Mouse (Mus musculus): Measurements from ENCODE around the gene Abca9.

Gene Abca9

DNA sequence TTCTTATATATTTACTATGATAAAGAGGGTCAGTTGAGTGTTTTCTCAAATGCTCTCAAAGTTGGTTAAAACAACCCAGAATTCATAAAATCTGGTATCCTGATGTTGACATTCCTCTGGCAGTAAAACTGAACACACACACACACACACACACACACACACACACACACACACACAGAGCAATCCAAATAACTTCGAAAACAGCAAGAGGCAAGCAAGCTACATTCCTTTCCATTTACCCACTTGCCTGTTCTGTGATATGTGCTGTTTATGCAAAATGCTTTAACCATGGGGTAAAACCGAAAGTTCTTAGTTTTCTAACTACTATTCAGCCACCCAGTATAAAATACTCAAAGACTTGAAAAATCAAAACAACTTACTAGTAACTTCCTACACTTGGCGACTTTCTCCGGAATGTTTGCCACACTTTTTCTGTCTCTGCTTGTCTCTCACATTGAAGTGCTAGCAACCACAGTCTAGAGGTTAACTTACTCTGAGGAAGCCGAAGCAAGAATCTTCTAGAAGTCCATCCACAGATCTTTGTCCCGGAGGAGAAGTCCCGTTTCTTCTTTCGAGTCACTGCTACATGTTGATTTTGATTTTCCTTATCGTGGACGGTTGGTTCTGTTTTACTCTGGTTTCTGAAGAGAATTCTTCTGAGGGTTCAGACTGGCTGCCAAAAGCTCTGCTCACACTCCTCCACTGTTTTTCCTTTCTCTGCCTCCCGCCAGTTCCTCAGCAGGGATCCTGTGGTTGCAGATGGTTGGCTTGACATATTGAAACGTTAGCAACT, at the start of gene Abca9:
TSS of gene Abca9 (minus strand) at position 738 of the 793 bp plus-strand sequence.
- DNase-seq (ENCODE audit: low spot score): peak; percentile 17

DNA sequence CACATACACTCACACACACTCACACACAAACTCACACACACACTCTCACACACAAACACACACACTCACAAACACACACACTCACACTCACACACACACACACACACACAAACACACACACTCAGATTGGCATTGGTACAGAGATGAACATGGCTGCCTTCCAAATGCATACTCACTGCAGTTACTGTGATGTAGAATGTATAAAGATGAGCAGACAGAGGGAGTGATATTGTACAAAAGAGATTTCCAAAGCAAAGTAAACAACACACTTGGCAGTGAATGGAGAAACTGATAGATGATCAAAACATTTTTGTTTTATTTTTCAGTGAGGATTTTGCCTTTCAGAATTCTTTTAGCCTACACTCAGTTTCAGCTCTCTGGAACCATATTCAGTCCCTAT, 49.1 kb upstream of the Abca9 start:
- no peak for DNase-seq (ENCODE audit: low spot score)

DNA sequence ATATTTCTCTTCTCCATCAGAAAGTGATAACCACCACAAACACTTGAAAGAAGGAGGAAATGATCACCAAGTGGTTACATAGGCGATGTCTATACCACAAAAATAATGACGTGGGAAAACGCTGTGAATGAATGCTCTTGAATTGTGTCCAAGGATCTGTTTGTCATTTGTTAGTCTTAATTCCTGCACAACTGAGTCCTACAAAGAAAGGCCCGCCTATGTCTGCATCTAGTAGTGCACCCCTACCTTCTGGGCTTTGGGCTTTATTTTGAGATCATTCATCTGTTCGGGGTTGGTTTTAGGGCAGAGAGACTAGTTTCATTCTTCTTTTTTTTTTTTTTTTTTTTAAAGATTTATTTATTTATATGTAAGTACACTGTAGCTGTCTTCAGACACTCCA, 35.9 kb upstream of the Abca9 start:
- no peak for DNase-seq (ENCODE audit: low spot score)

DNA sequence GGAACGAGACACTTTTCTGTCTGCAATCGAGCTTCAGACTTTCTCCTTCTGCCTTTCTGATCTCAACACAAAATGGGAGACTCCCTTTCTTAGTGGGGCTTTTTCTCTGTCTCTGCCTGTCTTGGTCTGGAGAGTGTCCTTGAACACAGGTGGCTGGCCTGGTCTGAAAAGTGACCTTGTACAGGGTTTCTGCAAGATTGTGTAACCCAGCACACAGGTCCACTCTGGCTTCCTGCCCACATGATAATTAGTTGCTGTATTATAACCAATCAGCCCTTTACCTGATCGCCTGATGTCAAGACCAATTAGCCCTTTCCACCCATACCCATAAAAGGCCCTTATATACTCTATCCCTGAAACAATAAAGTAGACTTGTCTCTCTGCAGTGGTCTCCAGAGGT, 30.9 kb upstream of the Abca9 start:
- no peak for DNase-seq (ENCODE audit: low spot score)

DNA sequence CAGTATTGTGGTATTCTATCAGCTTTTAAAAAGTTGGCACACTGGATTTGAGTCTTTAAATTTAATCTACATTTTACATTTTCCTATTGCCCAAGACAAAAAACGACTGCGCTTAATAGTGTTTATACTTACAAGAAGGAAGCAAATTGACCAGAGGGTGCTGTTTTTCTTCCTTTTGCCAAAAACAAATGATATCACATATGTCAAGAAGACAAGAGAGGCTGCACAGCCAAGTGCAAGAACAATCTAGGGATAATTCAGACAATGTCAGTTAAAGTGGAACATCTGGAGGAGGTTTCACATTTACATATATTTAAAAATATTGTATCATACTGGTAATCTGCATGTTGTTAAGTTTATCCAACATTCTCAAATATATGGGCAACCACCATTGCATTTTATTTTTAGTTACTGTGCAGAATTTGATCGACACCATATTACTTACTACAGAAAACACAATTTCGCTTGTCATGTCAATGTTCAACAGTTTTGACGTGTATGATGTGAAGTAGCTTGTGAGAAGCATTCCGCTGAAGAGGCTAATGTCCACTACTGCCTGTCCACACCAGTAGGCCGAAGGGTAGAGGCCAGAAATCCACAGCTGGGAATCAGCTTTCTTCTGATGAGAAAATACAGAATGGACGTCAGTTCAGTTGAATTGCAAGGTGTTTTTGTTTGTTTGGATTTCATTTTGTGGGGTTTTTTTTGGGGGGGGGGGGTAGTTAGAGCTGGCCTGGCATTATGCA, 28.7 kb upstream of the Abca9 start:
- no peak for DNase-seq (ENCODE audit: low spot score)

DNA sequence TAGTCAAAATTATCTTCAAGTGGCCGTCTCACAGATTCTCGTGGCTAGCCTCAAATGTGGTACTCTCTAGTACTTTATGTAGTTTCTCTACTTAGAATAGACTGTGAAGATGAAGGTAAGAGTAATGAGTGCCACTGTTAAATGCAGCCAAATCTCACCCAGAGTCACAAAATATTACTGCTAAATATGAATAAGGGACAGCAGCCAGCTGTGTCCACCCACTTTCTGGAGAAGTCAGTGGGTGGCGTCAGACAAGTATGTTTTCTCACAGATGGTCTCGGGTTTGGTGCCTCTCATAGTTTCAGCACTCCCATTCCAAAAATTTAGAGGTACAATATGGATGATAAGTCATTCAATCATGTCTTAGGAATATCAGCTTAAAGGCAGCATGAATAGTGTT, 27.3 kb upstream of the Abca9 start:
- DNase-seq (ENCODE audit: low spot score): no peak

DNA sequence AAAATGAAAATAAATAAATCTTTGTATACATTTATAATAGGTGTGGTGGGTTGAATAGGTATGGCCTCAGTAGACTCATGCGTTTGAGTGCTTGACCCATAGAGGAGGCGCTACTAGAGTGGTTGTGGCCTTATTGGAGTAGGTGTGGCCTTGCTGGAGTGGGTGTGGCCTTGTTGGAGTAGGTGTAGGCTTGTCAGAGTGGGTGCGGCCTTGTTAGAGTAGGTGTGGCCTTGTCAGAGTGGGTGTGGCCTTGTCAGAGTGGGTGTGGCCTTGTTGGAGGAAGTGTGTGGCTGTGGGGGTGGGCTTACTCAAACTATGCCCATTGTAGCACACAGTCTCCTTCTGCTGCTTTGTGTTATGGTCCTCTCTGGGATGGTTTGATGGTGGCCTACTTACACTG, 3.2 kb upstream of the Abca9 start:
- no peak for DNase-seq (ENCODE audit: low spot score)

DNA sequence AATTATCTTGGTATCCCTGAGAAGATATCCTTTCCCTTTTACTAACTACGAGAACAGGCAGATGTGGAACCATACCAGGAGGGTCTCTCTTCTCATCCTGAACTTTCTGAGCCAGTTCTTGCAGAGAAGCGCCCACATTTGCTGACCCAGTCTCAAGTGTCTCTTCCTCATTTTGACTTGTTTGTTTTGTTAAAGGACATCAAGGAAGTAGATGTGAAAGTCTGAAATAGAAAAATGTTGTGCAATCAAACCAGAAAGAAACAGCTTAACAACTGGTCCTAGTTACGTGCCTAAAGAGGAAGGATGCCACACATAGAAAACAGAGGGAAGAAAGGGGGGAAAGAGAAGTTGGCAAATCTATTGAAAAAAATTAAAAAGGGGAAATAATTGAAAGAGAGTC, 2.2 kb downstream of the Abca9 start:
- no peak for DNase-seq (ENCODE audit: low spot score)

DNA sequence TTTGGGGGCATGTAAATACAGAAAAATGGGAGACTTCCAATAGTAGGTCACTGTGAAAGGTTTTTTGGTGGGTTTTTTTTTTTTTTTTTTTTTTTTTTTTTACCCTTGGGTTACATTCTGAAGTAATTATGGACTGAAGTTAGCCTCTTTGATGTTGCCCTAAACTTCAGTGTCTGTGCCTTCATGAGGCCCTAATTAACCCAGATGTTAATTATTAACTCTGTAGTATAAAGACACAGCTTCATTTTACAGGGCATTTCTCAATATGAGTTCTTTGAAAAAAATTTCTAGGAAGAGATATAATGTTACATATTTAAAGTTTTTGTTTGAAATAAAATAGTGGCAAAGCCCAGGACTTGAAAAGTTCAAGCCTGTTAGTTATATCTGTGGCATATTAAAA, 2.6 kb downstream of the Abca9 start:
- DNase-seq (ENCODE audit: low spot score): no peak

DNA sequence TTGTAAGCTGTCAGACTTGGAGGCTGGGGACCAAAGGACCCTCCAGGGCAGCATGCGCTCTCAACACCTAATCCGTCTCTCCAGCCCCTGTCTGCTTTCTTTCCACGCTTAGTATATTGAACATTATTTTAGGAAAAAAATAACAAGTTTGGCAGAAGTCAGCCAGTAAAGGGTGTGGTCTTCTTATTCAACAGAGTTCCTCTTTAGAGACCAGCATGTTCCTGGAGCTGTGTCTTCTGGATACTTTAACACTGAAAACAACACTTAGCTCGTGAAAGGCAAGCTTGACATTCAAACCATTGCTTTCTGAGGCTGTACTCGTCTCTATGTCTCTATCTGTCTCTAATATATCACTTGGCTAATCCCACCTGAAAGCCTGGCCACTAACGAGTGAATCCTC, 10.9 kb downstream of the Abca9 start:
- no peak for DNase-seq (ENCODE audit: low spot score)

DNA sequence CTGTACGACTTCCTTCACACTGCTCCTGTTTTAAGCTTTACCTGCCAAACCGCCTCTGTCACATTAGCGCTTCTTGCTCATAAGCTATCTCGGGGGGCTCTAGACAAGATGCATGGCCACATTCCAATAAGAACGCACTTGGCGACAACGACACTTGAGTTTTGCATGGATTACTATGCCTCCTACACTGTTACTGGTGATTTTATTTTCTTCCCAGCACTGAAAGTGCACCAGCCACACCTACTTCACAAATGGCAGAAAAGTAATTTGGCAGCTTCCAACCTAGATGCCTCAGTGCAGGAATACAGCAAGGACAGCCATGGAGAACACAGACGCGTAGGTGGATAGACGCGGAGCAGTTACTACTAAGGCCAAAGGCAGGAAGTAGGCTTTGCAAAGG, 12.0 kb downstream of the Abca9 start:
- DNase-seq (ENCODE audit: low spot score): no peak

DNA sequence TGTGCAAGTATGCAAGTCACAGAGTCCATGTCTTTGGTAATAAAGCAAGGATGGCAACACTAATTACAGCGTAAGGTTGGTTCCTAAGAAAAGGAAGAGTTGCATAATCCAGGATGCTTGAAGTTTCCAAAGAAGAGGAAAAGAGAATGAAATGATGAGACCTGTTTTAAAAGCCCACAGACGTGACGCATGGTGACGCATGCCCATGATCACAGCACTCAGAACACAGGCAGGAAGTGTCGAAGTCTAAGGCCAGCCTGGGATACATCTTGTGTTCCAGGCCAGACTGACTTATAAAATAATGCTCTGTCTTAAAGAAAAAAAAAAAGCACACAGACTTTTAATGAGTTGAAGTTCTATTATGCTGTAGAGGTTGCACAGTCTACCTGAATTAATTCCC, 20.4 kb downstream of the Abca9 start:
- no peak for DNase-seq (ENCODE audit: low spot score)

DNA sequence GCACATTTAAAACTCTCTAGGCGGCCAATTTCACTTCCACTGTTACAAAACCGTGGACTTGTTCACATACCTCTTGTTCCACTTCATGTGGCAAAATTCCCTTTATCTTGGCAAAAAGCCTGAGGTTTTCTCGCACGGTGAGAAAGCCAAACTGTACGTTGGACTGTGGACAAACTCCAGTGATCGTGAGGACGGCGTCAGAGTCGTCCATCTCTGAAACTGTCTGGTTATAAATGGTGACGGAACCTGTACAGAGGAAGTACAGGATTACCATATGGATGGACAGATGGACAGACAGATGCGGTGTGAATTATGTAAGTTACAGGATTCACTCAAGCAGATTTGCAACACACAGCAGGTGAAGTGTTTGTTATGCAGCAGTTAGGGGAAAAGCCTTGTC, 22.6 kb downstream of the Abca9 start:
- DNase-seq (ENCODE audit: low spot score): no peak

DNA sequence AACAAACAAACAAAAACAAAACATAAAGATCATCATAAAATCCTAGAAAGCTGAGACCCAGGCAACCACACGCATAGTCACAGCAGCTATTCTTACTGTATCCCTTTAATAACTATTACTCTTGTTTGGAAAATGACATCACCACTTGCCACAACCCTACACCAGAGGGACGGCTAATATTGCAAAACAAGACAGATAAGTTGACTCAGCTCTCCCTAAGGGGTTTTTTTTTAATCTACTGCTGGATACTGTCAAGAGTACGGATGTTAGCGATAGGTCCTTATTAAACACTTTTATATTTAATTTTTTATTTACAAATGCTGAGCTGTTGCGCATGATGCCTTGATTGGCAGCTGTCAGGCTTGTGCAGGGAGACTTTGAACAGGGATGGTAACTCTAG, 37.2 kb downstream of the Abca9 start:
- no peak for DNase-seq (ENCODE audit: low spot score)

DNA sequence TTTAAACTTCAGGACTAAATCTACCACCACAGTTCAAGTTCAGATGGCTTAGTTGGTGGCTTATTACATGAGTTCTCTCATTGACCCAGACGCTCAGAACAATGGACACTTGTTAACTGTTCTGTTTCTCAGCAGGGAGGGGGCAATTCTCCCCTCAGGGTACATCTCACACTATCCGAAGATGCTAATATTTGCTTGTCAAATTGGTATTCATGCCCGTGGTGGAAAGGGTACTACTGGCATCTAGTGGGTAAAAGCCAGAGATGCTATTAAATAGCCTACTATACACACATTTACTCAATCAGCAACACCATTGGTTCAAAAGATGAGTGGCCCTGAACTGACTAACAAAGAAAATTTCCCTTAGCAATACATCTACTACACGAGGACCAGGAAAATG, 56.9 kb downstream of the Abca9 start:
- DNase-seq (ENCODE audit: low spot score): no peak

DNA sequence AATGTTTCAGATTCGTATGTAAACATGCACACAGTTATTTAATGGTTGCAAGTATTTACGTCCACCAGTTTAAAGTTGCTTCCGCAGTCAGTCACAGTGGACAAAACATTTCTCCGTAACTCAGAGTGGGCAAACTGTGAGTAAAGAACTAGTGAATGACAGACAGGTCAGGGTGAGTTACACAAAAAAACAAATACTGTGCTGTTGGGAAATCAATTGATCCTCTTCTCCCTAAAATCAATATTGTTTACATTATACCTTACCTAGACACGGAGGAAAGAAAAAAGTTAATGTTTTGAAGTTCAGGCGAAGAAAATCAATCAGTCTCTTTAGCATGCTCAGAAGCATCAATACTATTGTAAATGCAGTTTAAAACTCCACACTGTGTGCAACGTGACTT, 66.6 kb downstream of the Abca9 start:
- no peak for DNase-seq (ENCODE audit: low spot score)

DNA sequence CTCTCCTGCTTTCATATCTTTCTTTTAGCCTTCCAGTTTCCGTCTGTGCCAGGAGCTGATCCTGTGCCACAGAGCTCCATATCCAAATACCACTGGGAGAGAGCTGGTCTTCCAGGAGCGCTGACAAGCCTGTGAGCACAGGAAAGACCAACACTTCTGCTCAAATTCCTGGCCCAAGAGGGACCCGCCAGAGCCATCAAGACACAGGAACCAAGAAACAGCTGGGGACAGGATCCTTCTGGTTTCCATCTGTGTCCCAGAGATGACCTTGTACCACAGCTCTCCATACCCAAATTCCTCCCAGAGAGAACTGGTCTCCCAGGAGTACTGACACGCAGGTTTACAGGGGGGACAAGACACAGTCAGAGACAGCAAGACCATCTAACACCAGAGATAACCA, 69.1 kb downstream of the Abca9 start:
- DNase-seq (ENCODE audit: low spot score): no peak

DNA sequence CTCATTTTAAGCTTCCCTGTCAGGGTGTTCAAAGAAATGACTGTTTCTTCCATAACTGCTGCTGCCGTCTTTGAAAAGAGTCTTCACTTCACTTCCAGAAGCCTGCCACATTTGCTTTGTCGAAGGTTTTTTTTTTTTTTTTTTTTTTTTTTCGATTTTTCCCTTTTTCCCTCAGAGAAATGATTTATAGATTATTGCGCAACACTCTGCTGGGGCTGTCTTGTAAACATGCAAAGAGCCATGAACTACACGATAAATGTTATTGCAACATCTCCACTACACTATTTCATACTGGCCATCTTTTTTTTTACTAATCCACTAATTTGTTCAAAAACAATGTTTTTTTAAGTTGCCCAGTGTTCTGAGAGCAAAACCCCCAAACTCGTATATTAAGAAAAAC, 70.5 kb downstream of the Abca9 start:
- DNase-seq (ENCODE audit: low spot score): no peak

DNA sequence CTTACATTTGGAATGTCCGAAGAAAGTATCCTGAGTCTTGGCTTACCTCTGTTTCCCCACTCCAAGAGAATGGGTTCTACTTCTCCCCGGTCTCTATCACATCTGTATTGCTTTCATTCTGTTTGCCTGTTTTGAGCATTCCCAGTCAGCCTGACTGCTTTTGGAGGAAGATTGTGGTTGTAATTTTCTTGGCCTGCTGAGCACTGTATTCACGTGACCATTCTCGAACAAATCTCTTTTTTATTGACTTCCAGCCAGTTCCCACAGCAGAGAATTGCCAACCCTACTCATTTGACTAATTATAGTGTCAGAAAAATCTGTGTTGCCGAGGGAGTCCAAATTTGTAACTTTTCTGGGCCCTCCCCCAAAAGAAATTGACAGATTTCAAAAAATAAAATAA, 72.1 kb downstream of the Abca9 start, which contains the start of gene Abca8a:
TSS of gene Abca8a (minus strand) at position 121 of the 400 bp plus-strand sequence.
- DNase-seq (ENCODE audit: low spot score): no peak

DNA sequence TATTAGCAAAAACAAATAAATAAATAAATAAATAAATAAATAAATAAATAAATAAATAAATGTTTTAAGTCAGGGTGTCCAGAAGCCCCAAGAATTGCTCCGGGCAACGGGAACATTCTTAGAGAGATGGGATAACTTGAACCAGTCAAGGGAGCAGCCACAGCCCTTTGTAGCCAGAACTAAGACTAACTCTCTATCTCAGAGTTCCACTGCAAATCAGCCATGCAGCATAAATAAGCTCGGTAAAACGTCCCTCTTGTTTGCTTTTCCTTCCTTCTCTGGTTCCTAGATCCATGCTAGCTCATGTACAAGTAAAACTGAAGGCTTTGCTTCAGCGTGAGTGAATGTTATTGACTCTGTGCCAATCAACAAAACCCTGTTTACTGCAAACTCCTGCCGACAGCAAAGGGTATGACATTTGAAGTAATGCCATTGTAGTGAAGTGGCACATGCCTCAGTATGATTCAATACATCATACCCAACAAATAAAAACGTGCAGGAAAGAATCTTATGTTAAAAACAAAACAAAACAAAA, 73.1 kb downstream of the Abca9 start:
- DNase-seq (ENCODE audit: low spot score): no peak

DNA sequence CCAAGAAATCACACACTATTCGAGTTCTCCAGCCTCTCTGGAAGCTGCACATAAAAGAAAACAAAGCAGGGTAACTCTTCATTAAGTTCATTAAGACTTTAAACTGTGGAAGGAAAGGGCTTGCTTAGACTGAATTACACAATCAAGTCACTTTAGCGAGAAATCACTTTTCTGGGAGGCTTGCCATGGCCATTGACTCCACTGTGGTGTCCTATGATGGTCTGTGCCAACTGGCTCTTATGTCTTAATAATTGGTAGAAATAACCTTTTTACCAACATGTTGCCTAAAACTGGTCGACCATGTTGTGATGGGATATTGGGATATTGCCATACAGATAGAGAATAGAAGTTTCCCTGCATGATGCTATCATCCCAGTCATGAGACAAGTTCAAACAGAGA, 73.8 kb downstream of the Abca9 start:
- DNase-seq (ENCODE audit: low spot score): no peak

DNA sequence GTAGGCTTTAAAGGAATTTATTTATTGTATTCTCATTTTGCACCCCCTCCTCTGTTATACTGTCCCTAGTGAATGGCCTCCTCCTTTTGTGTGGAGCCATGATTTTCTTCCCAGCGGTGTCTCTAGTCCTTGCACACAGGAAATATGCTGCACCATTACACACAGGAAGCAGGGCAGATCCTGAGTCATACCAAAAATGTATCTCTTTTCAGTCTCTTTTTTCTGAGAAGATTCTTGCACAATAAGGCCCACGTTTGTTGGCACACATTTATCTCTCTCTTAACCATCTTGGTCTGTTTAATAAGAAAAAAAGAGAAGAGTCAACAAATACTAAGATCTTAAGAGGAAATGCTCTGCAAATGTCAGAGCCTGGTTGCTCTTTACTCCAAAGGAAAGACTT, 76.7 kb downstream of the Abca9 start:
- no peak for DNase-seq (ENCODE audit: low spot score)

DNA sequence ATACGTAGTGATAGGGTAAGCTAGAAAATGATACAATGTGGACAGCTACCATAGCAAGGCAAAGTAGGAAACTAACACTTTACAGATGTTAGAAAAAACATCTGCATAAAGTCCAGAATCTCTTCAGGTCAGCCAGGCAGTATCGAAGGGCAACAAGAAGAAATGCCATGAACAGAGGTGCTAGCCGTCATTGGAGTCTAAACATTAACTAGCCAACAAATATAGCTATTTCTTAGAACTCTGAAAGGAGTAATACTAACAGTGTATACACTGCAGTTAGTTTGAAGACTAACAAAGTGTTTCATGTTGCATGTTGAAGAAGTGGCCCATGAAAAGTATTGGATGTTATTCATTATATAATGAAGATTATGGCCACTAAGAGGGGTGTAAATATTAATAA, 95.8 kb downstream of the Abca9 start:
- DNase-seq (ENCODE audit: low spot score): no peak

Measured in ovary, postnatal 36 days (tissue).